Mouse (Mus musculus) right cerebral cortex, postnatal 25 days (tissue): ENCODE data around the gene Utp15.

Experiments
- DNase-seq: peaks from one replicate; pipeline ENCODE4 v3.0.0; 2022

Gene Utp15

DNA sequence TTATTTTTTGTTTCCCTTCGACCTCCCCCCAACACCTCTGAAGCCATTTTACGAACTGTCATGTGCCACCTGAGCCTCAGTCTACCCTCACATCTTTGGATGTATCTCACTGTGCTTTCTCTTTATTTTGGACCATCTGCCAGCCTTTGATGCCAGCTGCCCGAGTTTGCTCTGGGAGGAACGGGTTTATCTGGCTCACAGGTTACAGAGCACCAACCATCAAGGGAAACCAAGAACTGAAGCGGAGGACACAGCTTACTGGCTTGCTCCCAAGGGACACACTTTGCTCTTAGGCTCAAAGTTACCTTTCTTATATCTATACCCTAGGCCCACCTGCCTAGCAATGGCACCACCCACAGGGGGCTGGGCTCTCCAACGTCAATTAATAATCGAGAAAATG, 17.5 kb downstream of the Utp15 start:
- DNase-seq, result no peak

DNA sequence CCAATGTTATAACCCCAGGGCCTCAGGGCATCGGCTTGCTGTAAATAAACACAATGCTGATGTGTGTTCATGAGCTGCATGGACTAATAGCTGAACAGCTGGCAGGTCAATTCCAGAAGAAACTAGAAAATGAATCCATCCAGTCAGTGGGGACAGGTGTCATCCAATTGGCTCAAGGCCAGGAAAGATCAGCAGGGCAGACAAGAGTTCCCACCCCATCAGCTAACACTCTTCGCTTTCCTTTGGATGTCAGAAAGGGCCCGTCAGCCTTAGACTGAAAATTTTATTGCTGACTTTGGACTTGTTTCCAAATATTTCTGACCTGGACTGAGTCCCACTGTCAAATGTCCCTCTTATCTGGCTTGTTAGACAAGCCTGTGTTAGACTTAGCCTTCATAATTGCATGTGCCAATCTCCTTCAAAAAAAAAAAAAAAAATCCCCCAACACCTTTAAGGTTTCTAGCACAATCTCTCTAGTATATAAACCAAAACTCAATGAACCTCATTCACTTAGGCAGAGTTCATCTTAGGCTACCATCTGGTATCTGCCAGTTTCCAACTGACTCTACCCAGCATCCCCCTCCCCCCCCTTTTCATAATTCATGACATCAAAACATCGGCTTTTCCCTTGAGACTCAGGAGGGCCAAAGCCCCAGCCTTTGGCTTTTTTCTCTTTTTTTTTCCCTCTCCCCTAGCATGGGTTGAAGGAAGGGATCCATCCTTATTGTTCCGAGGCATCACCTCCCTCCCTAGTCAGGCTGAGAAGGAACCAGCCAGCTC, 18.1 kb downstream of the Utp15 start:
- no peak for DNase-seq

DNA sequence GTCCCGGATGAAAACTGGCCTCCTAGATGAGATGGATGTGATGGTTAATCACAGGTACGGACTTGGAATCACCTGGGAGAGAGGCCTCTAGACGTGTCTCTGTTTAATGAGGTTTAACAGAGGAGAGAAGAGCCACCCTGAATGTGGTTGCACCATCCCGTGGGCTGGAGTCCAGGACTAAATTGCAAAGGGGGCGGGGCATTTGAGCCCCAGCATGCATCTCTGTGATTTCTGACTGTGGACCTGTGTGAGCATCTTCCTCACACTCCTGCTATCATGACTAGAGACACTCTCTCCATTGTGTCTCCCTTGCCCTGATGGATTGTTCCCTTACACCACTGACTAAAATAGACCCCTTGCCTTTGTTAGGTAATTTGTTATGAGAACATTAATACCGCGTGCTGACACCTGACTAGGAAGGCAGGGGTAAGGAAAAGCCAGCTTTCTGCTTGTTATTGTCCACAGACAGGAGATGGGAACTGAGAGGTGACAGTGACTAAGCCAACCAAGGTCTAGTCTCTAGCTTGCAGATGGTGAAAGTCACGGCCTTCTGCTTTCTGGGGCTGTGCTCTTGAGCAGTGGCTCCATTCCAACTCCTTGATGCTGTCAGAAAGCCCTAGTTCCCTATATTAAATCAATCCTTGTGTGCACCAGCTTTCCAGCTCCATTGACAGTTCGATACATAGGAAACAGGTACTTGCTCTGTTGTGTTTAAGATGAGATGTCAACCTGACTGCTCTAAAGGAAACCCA, 21.1 kb downstream of the Utp15 start:
- no peak for DNase-seq

DNA sequence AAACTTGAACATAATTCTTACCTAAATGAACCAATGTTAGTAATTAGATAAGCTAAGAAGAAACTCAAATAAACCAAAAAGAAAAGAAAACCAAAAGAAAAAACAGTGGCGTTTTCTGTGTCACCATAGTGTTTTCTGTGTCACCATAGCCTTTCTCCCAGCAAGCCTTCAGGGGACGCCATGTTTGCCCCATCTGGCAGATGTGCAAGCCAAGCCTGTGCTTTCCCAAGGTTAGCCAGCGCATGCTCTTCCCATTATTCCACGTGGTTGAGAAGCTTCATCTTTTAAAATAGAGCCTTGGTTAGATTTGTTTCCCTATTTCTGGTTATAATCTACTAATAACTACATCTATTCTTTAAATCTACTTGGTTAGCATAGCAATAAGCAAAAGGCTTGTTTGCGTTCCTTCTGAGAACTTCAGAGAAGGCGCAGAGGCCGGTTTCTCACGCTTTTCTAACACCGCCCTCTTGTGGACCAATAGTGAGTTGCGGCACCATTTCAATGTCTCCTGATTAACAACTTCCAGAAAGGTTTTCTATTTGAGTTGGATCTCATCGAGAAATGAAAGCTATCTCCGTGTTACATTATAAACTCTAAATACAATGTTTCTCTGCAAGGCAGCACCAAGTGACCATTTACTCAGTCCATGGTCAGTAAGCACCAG, 22.7 kb downstream of the Utp15 start:
- peak; percentile 70 for DNase-seq

DNA sequence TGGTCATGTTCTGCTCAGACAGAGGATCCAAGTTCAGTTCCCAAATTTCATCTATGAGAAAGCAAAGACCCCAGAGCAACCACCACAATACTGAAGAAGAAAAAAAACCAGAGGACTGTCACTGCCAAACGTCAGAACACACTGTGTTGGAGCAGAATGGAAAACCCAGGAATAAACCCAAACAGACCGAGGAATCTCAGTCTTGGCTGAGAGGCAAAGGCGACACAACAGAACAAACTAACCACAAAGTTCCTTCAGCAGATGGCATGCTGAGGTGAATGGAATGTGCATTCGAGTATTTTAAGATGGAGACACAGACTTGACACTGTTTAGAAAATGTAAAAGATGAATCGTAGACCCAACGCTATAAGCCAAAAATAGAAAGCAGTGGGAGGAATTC, 27.4 kb downstream of the Utp15 start:
- no peak for DNase-seq

DNA sequence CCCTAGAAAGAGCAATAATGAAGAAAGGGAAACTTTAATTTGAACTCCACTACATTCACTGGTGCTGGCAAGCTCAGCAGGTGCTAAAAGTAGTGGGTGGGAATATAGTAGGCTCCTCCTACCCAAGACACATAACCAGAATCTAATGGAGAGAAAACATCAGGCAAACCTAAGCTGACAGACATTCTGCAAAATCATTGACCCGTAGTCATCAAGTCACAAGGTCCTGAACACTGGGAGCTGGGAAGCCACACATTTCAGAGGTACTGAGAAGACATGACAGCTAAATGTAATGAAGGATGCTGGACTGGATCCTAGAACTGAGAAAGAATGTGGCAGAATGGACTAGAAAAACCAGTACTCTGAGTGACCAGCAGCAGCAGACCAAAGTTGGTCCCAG, 32.3 kb downstream of the Utp15 start:
- DNase-seq, result no peak

DNA sequence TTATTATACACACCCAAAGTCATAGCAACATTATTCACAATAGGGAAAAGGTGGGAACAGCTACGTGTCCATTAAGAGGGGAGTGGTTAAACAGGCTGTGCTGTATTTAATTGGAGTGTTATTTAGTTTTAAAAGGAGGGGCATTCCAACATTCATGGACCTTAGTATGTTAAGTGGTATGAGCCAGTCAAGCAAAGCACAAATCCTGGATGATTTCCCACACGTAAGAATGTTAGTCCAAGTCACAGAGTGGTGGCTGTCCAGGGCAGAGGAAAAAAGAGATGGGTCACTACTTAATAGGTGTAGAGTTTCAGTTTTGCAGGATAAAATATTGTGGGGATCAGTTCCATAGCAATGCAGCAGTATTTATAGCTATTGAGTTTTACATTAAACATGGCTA, 36.6 kb downstream of the Utp15 start:
- DNase-seq, result no peak

DNA sequence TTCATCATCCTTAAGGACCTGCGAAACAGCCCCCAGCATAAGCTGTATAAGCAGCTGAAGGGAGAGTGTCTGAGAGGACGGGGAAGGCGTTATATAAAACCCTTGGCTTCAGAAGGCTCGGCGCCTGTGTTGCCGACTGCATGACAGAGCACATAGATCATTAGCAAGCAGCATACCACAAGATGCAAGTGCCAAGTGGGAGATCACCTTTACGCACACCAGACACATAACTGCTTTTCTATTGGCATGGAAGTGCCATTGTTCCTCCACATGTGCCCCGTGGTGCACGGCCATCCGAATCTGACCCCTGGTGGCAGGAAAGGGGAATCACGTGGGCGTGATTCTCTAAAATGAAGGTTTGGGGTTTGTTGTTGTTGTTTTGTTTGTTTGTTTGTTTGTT, 40.0 kb downstream of the Utp15 start:
- DNase-seq, result no peak

DNA sequence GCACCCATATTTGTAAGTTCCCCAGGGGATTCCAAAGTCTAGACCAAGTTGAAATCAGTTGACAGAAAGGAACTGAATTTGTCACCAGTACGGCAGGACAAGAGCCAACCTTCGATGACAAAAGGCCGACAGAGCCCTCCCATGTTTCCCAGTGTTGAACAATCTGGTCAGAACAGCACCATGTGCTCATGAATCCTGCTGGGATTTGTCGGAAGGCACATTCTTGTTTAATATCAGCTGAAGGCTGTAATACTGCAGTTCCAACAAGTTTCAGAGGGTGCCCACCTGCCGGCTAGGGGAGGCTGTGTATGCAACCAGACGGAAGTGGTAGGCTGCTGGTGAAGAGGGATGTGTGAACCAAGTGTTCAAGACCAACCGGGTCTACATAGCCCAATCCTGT, 52.7 kb downstream of the Utp15 start:
- DNase-seq, result no peak

DNA sequence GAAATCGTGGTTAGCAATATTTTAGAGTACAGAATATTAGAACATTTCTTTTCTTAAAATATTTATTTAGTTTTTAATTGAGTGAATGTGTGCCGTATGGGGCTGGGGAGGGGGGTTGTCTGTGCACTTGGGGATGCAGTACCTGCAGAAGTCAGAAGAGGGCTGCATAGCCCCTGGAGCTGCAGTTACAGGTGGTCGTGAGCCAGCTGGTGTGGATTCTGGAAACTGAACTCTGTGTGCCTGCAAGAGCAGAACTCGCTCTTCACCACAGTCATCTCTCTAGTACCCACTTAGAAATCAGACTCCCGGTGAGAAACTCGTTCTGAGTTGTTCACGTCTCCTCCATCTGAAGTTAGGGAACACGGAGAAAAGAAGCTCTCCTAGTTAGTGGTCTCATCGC, 54.0 kb downstream of the Utp15 start:
- peak; percentile 19 for DNase-seq

DNA sequence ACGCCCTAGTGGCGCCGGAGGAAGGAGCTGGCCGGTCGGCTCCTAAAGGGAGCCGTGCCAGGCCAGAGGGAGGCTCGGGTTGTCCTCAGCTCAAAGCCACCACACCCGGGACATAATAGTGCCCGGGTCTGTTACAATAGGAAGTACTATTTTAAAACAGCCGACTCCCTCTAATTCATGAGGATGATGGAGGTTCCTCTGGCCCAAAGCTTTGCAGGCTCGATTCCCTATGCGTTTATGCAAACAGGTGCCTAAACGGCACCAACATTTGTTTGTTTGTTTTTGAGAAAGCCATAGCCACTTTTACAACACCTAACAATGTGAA, 56.3 kb downstream of the Utp15 start:
- no peak for DNase-seq

DNA sequence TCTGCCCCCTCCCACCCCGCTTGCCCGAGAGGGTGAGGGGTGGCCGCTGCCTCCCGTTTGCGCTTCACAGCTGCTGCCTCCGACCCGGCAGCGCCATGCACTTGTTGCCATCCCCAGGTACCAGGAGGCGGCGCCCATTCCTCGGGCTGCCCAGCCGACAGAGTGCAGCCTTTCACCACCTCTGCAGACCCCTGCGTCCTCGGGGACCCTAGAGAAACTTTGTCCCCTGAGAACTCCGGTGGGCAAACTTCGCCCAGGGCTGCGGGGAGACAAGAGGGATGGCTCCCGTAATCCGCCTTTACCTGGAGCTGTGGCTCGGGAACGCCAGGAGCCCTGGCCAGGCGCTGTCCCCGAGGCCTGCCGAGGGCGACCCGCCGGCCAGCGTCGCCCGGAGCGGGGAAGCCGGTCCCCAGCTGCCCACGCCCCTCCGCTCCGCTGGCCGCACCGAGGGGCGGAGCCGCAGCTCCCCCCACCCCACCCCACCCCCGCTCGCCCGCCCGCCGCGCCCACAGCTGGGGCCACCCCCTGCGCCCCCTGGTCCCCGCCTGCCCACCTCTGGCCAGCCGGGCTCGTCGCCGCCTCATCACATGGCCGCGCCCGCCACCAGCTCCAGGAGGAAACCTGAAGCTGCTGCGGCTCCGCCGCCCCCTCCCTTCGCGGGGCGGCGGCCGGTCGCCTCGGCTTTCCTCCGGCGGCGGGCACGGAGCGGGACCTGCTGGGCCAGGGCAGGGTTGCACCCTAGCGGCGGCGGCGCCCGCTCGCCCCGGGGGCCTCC, 56.9 kb downstream of the Utp15 start, which contains the start of gene Arhgef28:
Gene Arhgef28, minus strand, starts transcription at position 669 of the 775 bp plus-strand sequence.
- peak; percentile 50 for DNase-seq

DNA sequence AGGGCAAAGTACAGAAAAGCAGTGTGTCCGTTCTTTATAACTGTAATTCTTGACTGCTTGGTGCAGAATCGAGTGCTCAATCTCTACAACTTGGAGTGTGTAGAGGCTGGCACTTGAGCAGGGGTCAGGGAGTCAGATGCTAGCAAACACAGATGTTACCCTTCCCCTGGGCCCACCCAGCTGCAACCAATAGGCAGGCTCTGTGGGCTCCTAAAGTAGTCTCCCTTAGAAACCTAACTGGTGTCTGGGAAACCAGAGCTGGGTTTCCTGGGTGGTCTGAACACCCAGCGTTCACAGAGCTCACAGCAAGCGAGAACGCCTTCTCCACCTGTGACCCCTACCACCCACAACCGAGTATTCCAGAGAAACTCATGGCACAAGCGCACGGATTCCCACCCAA, 57.7 kb downstream of the Utp15 start:
- no peak for DNase-seq

DNA sequence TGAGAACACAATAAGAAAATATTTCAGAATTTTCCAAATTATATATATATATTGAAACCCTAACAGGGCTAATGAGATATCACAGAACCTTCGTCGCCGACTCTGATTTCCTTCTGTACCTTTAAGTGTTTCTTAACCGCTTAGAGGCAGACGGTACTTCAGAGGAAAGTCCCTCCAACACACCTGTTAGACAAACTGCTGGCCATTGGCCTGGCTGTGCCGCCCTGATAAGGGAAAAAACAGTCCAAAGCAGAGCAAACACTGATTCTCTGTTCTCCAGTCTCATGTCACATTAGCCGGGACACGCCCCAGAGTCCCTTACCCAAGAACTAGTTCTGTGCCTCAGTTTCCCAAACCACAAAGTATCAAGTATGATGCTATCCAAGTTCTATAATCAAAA, 58.5 kb downstream of the Utp15 start:
- DNase-seq, result no peak

DNA sequence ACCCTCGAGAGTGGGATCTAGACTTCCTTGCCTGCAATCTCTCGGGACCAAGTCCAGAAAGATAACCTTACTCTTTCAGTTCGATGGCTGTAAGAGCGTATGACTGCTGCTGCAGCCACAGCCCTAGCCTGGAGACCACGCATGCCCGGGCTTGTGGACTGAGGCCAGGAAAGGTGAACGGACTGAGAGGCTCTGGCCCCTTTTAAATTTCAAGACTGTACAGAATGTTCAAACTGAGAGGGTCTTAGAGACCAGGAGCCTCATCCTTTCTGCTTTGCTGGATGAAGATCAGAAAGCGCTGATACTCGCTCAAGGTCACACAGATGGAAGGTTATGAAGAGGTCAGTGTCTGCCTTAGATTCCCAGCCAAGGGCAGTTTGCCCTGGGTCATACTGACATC, 61.4 kb downstream of the Utp15 start:
- DNase-seq, result no peak
